Mouse (Mus musculus): ENCODE measurements around the gene Rfx8.

- TF ChIP-seq CTCF (IDR thresholded peaks at IDR 0.05; ENCODE audit: control insufficient read depth, insufficient read depth, insufficient read length) (no peak), CEBPB (IDR thresholded peaks at IDR 0.05; ENCODE audit: low read depth) (no peak), MAX (IDR thresholded peaks at IDR 0.05) (no peak)
Observed at GRCm38 (mm10) chr1:39740002-39740401, 19.2 kb upstream of the Rfx8 start.
